Mouse (Mus musculus): ENCODE measurements around the gene Narfl.

GRCm38 (mm10) chr17:25824362-25825142 is 51.0 kb downstream of the Narfl start:
- TF ChIP-seq CTCF (conservative IDR thresholded peaks at IDR 0.05; ENCODE audit: insufficient read depth, insufficient read length, low read depth, low read length) (no peak), POLR2A (IDR thresholded peaks at IDR 0.05; ENCODE audit: low read depth, low read length) (no peak)
